Mouse (Mus musculus): ENCODE data around the gene Atxn2.

- TF ChIP-seq CTCF (IDR thresholded peaks at IDR 0.05; ENCODE audit: extremely low read depth, insufficient read depth, insufficient read length, insufficient replicate concordance) (no peak), POLR2A (IDR thresholded peaks at IDR 0.05; ENCODE audit: low read depth, low read length) (no peak)
Measured at GRCm38 (mm10) chr5:121724678-121725077, 13.5 kb downstream of the Atxn2 start.
